21 mouse cellular contexts compared by ENCODE assay signal in genomic region chr19:23563693-23564092, GRCm38 (mm10).
DNase-seq lines count a peak whose midpoint lies in the region; ATAC-seq and TF ChIP-seq lines count a peak whose summit lies in the region.
"Had no signal": no experiment of that assay in that cellular context is flagged by ENCODE, and none has a peak within 500 bp of the region (broad histone marks: within the 10 kb centered on the region; RNA-seq: fewer than 3 reads in every experiment).

No protein-coding gene starts in this region.

- 88% methylated on average over 5 of the region's 5 CpGs for WGBS in midbrain, postnatal 0 days

- H3K4me2 ChIP-seq in midbrain, postnatal 0 days (ENCODE audit: low read depth, low read length, poor library complexity, severe bottlenecking): no peak overlapping the region
- H3K4me2 ChIP-seq: forebrain, embryonic 13.5 days; limb, embryonic 12.5 days; midbrain, embryonic 13.5 days; neural tube, embryonic 15.5 days had no signal

- DNase-seq in layer of hippocampus, adult 2 months (ENCODE audit: low spot score in 2 of 2): peak; percentile 25 to 33
- no peak for DNase-seq in layer of hippocampus, adult 9-10 months (ENCODE audit: low spot score)
- peak; percentile 39 for DNase-seq in right cerebral cortex, postnatal 36 days (ENCODE audit: low spot score in 2 of 2)
- no peak for DNase-seq in right cerebral cortex, postnatal 14 days
- DNase-seq in cerebellum, adult 9-10 months: peak; percentile 96
- no peak for DNase-seq in spleen, postnatal 4 days (ENCODE audit: low spot score in 2 of 2)
- no peak for DNase-seq in midbrain, postnatal 0 days (ENCODE audit: low spot score)
- DNase-seq: gastrocnemius, postnatal 10 days; heart, adult 2 months; kidney, adult 9 months; kidney, postnatal 4 days; thymus, postnatal 25 days had no signal

- H3K4me1 ChIP-seq in midbrain, postnatal 0 days (ENCODE audit: insufficient read depth, low read length): no peaks in the 10 kb centered on the region
- H3K4me1 ChIP-seq: forebrain, embryonic 13.5 days; limb, embryonic 12.5 days; midbrain, embryonic 13.5 days; neural tube, embryonic 15.5 days had no signal

- H3K36me3 ChIP-seq in midbrain, postnatal 0 days (ENCODE audit: insufficient read depth, low read length): no peaks in the 10 kb centered on the region
- H3K36me3 ChIP-seq: embryonic facial prominence, embryonic 10.5 days; limb, embryonic 12.5 days; midbrain, embryonic 13.5 days; neural tube, embryonic 15.5 days had no signal

- no peaks in the 10 kb centered on the region for H3K9me3 ChIP-seq in midbrain, postnatal 0 days (ENCODE audit: low read length)
- H3K9me3 ChIP-seq: embryonic facial prominence, embryonic 10.5 days; forebrain, embryonic 13.5 days; limb, embryonic 12.5 days; midbrain, embryonic 13.5 days; neural tube, embryonic 15.5 days had no signal

- ATAC-seq in midbrain, postnatal 0 days (ENCODE audit: low FRiP score): no peak
- ATAC-seq: forebrain, embryonic 13.5 days; lung, postnatal 0 days; midbrain, embryonic 13.5 days had no signal

- no peak for TF ChIP-seq CTCF in layer of hippocampus, adult 2 months (conservative IDR thresholded peaks at IDR 0.05)
- TF ChIP-seq CTCF in midbrain, postnatal 0 days (IDR thresholded peaks at IDR 0.05): no peak

- H3K9ac ChIP-seq in midbrain, postnatal 0 days (replicated peaks; ENCODE audit: low read length, poor library complexity, severe bottlenecking): no peak overlapping the region
- H3K9ac ChIP-seq: forebrain, embryonic 13.5 days; limb, embryonic 12.5 days; liver, embryonic 14.5 days; midbrain, embryonic 13.5 days; neural tube, embryonic 15.5 days had no signal

- peak overlapping the region; percentile 19; the same call in 1 of the 2 replicates for H3K27ac ChIP-seq in layer of hippocampus, adult 2 months
- no peak overlapping the region for H3K27ac ChIP-seq in midbrain, postnatal 0 days (ENCODE audit: low read depth, low read length)
- H3K27ac ChIP-seq: embryonic facial prominence, embryonic 10.5 days; forebrain, embryonic 13.5 days; heart, adult 2 months; limb, embryonic 12.5 days; liver, embryonic 14.5 days; midbrain, embryonic 13.5 days; neural tube, embryonic 15.5 days; stomach, postnatal 0 days had no signal

- H3K4me3 ChIP-seq in layer of hippocampus, adult 2 months: no peak overlapping the region
- H3K4me3 ChIP-seq in midbrain, postnatal 0 days (ENCODE audit: low read depth, low read length): no peak overlapping the region
- H3K4me3 ChIP-seq: embryonic facial prominence, embryonic 10.5 days; forebrain, embryonic 13.5 days; heart, adult 2 months; limb, embryonic 12.5 days; midbrain, embryonic 13.5 days; myocyte; neural tube, embryonic 15.5 days had no signal

- H3K27me3 ChIP-seq in midbrain, postnatal 0 days (ENCODE audit: insufficient read depth, low read length): no peaks in the 10 kb centered on the region
- H3K27me3 ChIP-seq: forebrain, embryonic 13.5 days; limb, embryonic 12.5 days; midbrain, embryonic 13.5 days; neural tube, embryonic 15.5 days had no signal

Comparison
In these comparisons a context has a peak if more than half of its experiments do, and no peak if none do; other contexts are left out.
1. DNase-seq: peak in layer of hippocampus, adult 2 months (2 of 2), right cerebral cortex, postnatal 36 days (2 of 2) and cerebellum, adult 9-10 months (single experiment); none in layer of hippocampus, adult 9-10 months (single experiment), right cerebral cortex, postnatal 14 days (single experiment), spleen, postnatal 4 days (0 of 2) and midbrain, postnatal 0 days (single experiment).